Mouse (Mus musculus) heart, postnatal 4 days (tissue): ENCODE measurements at regions not wholly inside any gene's neighbourhood (a gene's known extent, or its start where the extent isn't known, plus 50 kb on each side); places are given as distances from the start of the nearest gene placed in this dataset.

Experiments
- DNase-seq: peaks from one replicate; pipeline ENCODE4 v3.0.0; 2021

- no peak for DNase-seq
These were observed 127.7 kb downstream of the Nuak1 start for GRCm38 (mm10) chr10:84312656-84313055.

- DNase-seq = no peak
These were observed 123.5 kb downstream of the Nuak1 start for GRCm38 (mm10) chr10:84316857-84317256.

GRCm38 (mm10) chr10:84317960-84318359 lies 122.4 kb downstream of the Nuak1 start:
- no peak for DNase-seq
